Mouse (Mus musculus) embryonic facial prominence, embryonic 14.5 days (tissue): ENCODE results near the gene 6030468B19Rik. TPM values are rescaled to one million over a fixed set of nuclear protein-coding genes. Genes with fewer than 3 reads are reported as not detected.

Source experiments
- ATAC-seq: fragments of 200-750 bp; cut with Nextera tagmentation; 2 replicates; pipeline ENCODE4 v1.8.0; 2017; ENCODE audit warnings: low read depth, moderate number of reproducible peaks, moderate TSS enrichment
- DNase-seq: peaks from one replicate; pipeline ENCODE4 v3.0.0-alpha.2; 2015; ENCODE audit warnings: low spot score
- H3K27ac ChIP-seq: fragments of 300-500 bp; sonication (generic); replicated peaks from 2 replicates; pipeline ENCODE4 v1.5.1; 2014; ENCODE audit warnings: low read depth, mild to moderate bottlenecking, low read length, moderate library complexity
- H3K27me3 ChIP-seq: fragments of 300-500 bp; sonication (generic); replicated peaks from 2 replicates; pipeline ENCODE4 v1.6.1; 2014; ENCODE audit warnings: low read length; ENCODE audit not compliant: control insufficient read depth, insufficient read depth
- H3K36me3 ChIP-seq: fragments of 300-500 bp; sonication (generic); 2 replicates; pipeline ENCODE4 v1.6.1; 2014; ENCODE audit warnings: low read length, mixed read lengths; ENCODE audit not compliant: control insufficient read depth, insufficient read depth
- H3K4me1 ChIP-seq: fragments of 300-500 bp; sonication (generic); 2 replicates; pipeline ENCODE4 v1.6.1; 2014; ENCODE audit warnings: antibody characterized with exemption, low read length; ENCODE audit not compliant: control insufficient read depth, insufficient read depth
- H3K4me2 ChIP-seq: fragments of 300-500 bp; sonication (generic); 2 replicates; pipeline ENCODE4 v1.6.1; 2014; ENCODE audit warnings: low read depth, mild to moderate bottlenecking, low read length, moderate library complexity, mixed read lengths
- H3K4me3 ChIP-seq: fragments of 300-500 bp; sonication (generic); 2 replicates; pipeline ENCODE4 v1.5.1; 2014; ENCODE audit warnings: low read depth, mild to moderate bottlenecking, low read length
- H3K9ac ChIP-seq: fragments of 300-500 bp; sonication (generic); 2 replicates; pipeline ENCODE4 v1.6.1; 2014; ENCODE audit warnings: low read depth, mild to moderate bottlenecking, low read length, moderate library complexity, mixed read lengths
- H3K9me3 ChIP-seq: fragments of 300-500 bp; sonication (generic); 2 replicates; pipeline ENCODE4 v1.6.1; 2016; ENCODE audit warnings: low read length; ENCODE audit not compliant: control insufficient read depth
- WGBS: fragments of 180-500 bp; shearing (Covaris S2); extraction: QIAGEN DNeasy Blood & Tissue Kit; methylation state at CpG from one replicate; pipeline ENCODE4 v1.1.7; 2014; 5-methylcytosine and 5-hydroxymethylcytosine counted together
- polyA plus RNA-seq: library from polyadenylated mRNA; unstranded; fragments of >200 nt; fragmentation: Nextera tagmentation; extraction: Ambion mirVana; gene quantifications from 2 replicates; pipeline ENCODE4 v1.2.1, GENCODE M21; 2014

Gene 6030468B19Rik
- polyA plus RNA-seq, 1 experiment from 2014 or later, result not detected

- Histone ChIP-seq H3K27me3 (no peaks in the 10 kb centered on the region), H3K9ac (no peak overlapping the region), H3K4me3 (no peak overlapping the region), H3K4me1 (peaks cover 9% of the 10 kb centered on the region), H3K36me3 (no peaks in the 10 kb centered on the region), H3K9me3 (no peaks in the 10 kb centered on the region), H3K27ac (no peak overlapping the region), H3K4me2 (peak overlapping the region; percentile 35)
- DNase-seq (no peak), ATAC-seq (no peak)
- 32% methylated on average over 20 of the region's 23 CpGs for WGBS
These were observed 6.6 kb upstream of the 6030468B19Rik start for GRCm38 (mm10) chr11:117790703-117791440.

- WGBS, result 88% methylated on average over 9 of the region's 9 CpGs
- DNase-seq (no peak), ATAC-seq (no peak)
- H3K27me3 ChIP-seq, result no peaks in the 10 kb centered on the region
- no peak overlapping the region for H3K9ac ChIP-seq
- no peak overlapping the region for H3K4me3 ChIP-seq
- no peak overlapping the region for H3K4me2 ChIP-seq
- H3K9me3 ChIP-seq, result no peaks in the 10 kb centered on the region
- H3K27ac ChIP-seq, result no peak overlapping the region
- no peaks in the 10 kb centered on the region for H3K36me3 ChIP-seq
- peaks cover 9% of the 10 kb centered on the region for H3K4me1 ChIP-seq
These were observed 6.1 kb upstream of the 6030468B19Rik start for GRCm38 (mm10) chr11:117791441-117791761.

GRCm38 (mm10) chr11:117792281-117792888, 5.1 kb upstream of the 6030468B19Rik start:
- Histone ChIP-seq H3K4me1 (peaks cover 9% of the 10 kb centered on the region), H3K27ac (no peak overlapping the region), H3K9ac (peak overlapping the region; percentile 46; the same call in 1 of the 2 replicates), H3K27me3 (no peaks in the 10 kb centered on the region), H3K4me3 (peak overlapping the region; percentile 16; the same call in 1 of the 2 replicates), H3K9me3 (no peaks in the 10 kb centered on the region), H3K4me2 (peak overlapping the region; percentile 49), H3K36me3 (no peaks in the 10 kb centered on the region)
- ATAC-seq, result peak; percentile 19; the same call in 1 of the 2 replicates
- peak; percentile 66 for DNase-seq
- WGBS, result 3% methylated on average over 22 of the region's 22 CpGs

- WGBS, result 60% methylated on average over 4 of the region's 4 CpGs
These were observed 3.4 kb upstream of the 6030468B19Rik start for GRCm38 (mm10) chr11:117794035-117794551.

GRCm38 (mm10) chr11:117796954-117797353, 506 bp upstream of the 6030468B19Rik start:
- Histone ChIP-seq H3K27ac (no peak overlapping the region), H3K27me3 (no peaks in the 10 kb centered on the region), H3K4me2 (no peak overlapping the region), H3K4me1 (peaks cover 5% of the 10 kb centered on the region), H3K36me3 (no peaks in the 10 kb centered on the region), H3K4me3 (no peak overlapping the region), H3K9me3 (no peaks in the 10 kb centered on the region), H3K9ac (no peak overlapping the region)
- no peak for DNase-seq
- ATAC-seq, result no peak
- WGBS, result 45% methylated on average over 5 of the region's 5 CpGs

More at GRCm38 (mm10) chr11:117794035-117794551, 3.4 kb upstream of the 6030468B19Rik start:
- no peak for ATAC-seq
- no peaks in the 10 kb centered on the region for H3K9me3 ChIP-seq
- H3K36me3 ChIP-seq, result no peaks in the 10 kb centered on the region
- no peak overlapping the region for H3K9ac ChIP-seq
- no peak overlapping the region for H3K27ac ChIP-seq
- no peaks in the 10 kb centered on the region for H3K27me3 ChIP-seq
- peaks cover 9% of the 10 kb centered on the region for H3K4me1 ChIP-seq
- no peak overlapping the region for H3K4me3 ChIP-seq
- no peak overlapping the region for H3K4me2 ChIP-seq
- no peak for DNase-seq

- no peaks in the 10 kb centered on the region for H3K36me3 ChIP-seq
- H3K9ac ChIP-seq, result no peak overlapping the region
- H3K4me1 ChIP-seq, result no peaks in the 10 kb centered on the region
- no peak for ATAC-seq
- WGBS, result 43% methylated on average over 2 of the region's 2 CpGs
- no peak overlapping the region for H3K27ac ChIP-seq
- H3K4me3 ChIP-seq, result no peak overlapping the region
- H3K4me2 ChIP-seq, result no peak overlapping the region
- H3K9me3 ChIP-seq, result no peaks in the 10 kb centered on the region
- no peak for DNase-seq
- no peaks in the 10 kb centered on the region for H3K27me3 ChIP-seq
These were observed 691 bp downstream of the 6030468B19Rik start for GRCm38 (mm10) chr11:117798160-117798541.

GRCm38 (mm10) chr11:117799174-117799573, 1.7 kb downstream of the 6030468B19Rik start:
- Histone ChIP-seq H3K9me3 (no peaks in the 10 kb centered on the region), H3K4me2 (no peak overlapping the region), H3K27ac (no peak overlapping the region), H3K36me3 (no peaks in the 10 kb centered on the region), H3K9ac (no peak overlapping the region), H3K27me3 (no peaks in the 10 kb centered on the region), H3K4me1 (no peaks in the 10 kb centered on the region), H3K4me3 (no peak overlapping the region)
- DNase-seq (no peak), ATAC-seq (no peak)
- WGBS, result 68% methylated on average over 5 of the region's 5 CpGs

- ATAC-seq (no peak), DNase-seq (no peak)
- no peaks in the 10 kb centered on the region for H3K9me3 ChIP-seq
- H3K4me3 ChIP-seq, result no peak overlapping the region
- no peaks in the 10 kb centered on the region for H3K36me3 ChIP-seq
- H3K9ac ChIP-seq, result no peak overlapping the region
- no peaks in the 10 kb centered on the region for H3K27me3 ChIP-seq
- no peak overlapping the region for H3K4me2 ChIP-seq
- 73% methylated on average over 7 of the region's 7 CpGs for WGBS
- H3K4me1 ChIP-seq, result no peaks in the 10 kb centered on the region
- no peak overlapping the region for H3K27ac ChIP-seq
These were observed 2.6 kb downstream of the 6030468B19Rik start for GRCm38 (mm10) chr11:117800038-117800437.
